ENCODE assay signal across 10 mouse cellular contexts in genomic region chr5:99708706-99709105, GRCm38 (mm10). TPM values are rescaled to one million over a fixed set of nuclear protein-coding genes. Genes with fewer than 3 reads are reported as not detected.
DNase-seq lines count a peak whose midpoint lies in the region; ATAC-seq and TF ChIP-seq lines count a peak whose summit lies in the region.
"Had no signal": no experiment of that assay in that cellular context is flagged by ENCODE, and none has a peak within 500 bp of the region (broad histone marks: within the 10 kb centered on the region; RNA-seq: fewer than 3 reads in every experiment).

No protein-coding gene starts in this region.

- no peak overlapping the region for H3K9ac ChIP-seq in midbrain, embryonic 11.5 days (ENCODE audit: low read length)
- H3K9ac ChIP-seq in midbrain, embryonic 13.5 days (replicated peaks) = no peak overlapping the region

- H3K4me2 ChIP-seq in midbrain, embryonic 11.5 days = no peak overlapping the region
- no peak overlapping the region for H3K4me2 ChIP-seq in midbrain, embryonic 13.5 days (replicated peaks)

- TF ChIP-seq POLR2A in cerebellum, adult 2 months (IDR thresholded peaks at IDR 0.05; ENCODE audit: borderline replicate concordance, insufficient read depth, low read length) = no peak

- H3K4me1 ChIP-seq in midbrain, embryonic 11.5 days (ENCODE audit: control insufficient read depth, insufficient read depth, low read length) = no peaks in the 10 kb centered on the region
- H3K4me1 ChIP-seq in midbrain, embryonic 13.5 days (replicated peaks) = peaks cover under 1% of the 10 kb centered on the region
- H3K4me1 ChIP-seq in cerebellum, adult 2 months (ENCODE audit: control insufficient read depth, insufficient read depth, low read length) = no peaks in the 10 kb centered on the region; the same call in 1 of the 2 replicates

- H3K27me3 ChIP-seq in midbrain, embryonic 11.5 days (ENCODE audit: control insufficient read depth, insufficient read depth, low read length) = no peaks in the 10 kb centered on the region; the same call in 1 of the 2 replicates
- no peaks in the 10 kb centered on the region for H3K27me3 ChIP-seq in midbrain, embryonic 13.5 days
- H3K27me3 ChIP-seq in cerebellum, adult 2 months (ENCODE audit: control insufficient read depth, insufficient read depth, low read length) = no peaks in the 10 kb centered on the region

- TF ChIP-seq CTCF in gastrocnemius, adult 2 months (IDR thresholded peaks at IDR 0.05) = peak; percentile 51
- peak; percentile 57; the same call in 1 of the 2 replicates for TF ChIP-seq CTCF in cerebellum, adult 2 months (IDR thresholded peaks at IDR 0.05; ENCODE audit: borderline replicate concordance, insufficient read depth, low read depth, low read length)

- DNase-seq in gastrocnemius, adult 2 months = no peak
- DNase-seq in gastrocnemius, adult 8-10 months (ENCODE audit: low spot score in 2 of 2) = no peak
- peak; percentile 85 for DNase-seq in midbrain, embryonic 11.5 days (ENCODE audit: low spot score, missing footprints)
- peak in 1 of 2 experiments; percentile 35 for DNase-seq in cerebellum, adult 2 months
- DNase-seq in lung, postnatal 36 days = peak; percentile 41
- DNase-seq in layer of hippocampus, postnatal 10 days (ENCODE audit: low spot score in 2 of 2) = no peak
- no peak for DNase-seq in ovary, postnatal 10 days (ENCODE audit: low spot score)
- DNase-seq: spleen, adult 18-20 months had no signal

- 40% methylated on average over 6 of the region's 6 CpGs for WGBS in midbrain, embryonic 11.5 days
- 38% methylated on average over 6 of the region's 6 CpGs for WGBS in midbrain, embryonic 13.5 days
- 54% methylated on average over 6 of the region's 6 CpGs for WGBS in cerebellum, adult 2 months

- ATAC-seq in midbrain, embryonic 11.5 days (ENCODE audit: low FRiP score) = no peak
- ATAC-seq in midbrain, embryonic 13.5 days = no peak

- intact Hi-C loops in gastrocnemius, adult 2 months (cut with DNase I) = no loop called here

- no peaks in the 10 kb centered on the region for H3K9me3 ChIP-seq in midbrain, embryonic 11.5 days (ENCODE audit: control insufficient read depth, low read length)
- no peaks in the 10 kb centered on the region for H3K9me3 ChIP-seq in midbrain, embryonic 13.5 days

- H3K27ac ChIP-seq in gastrocnemius, adult 2 months = no peak overlapping the region
- H3K27ac ChIP-seq in midbrain, embryonic 11.5 days (ENCODE audit: low read depth, low read length) = no peak overlapping the region
- no peak overlapping the region for H3K27ac ChIP-seq in midbrain, embryonic 13.5 days
- no peak overlapping the region for H3K27ac ChIP-seq in cerebellum, adult 2 months (ENCODE audit: insufficient read depth, low read length)

- H3K36me3 ChIP-seq in midbrain, embryonic 11.5 days (ENCODE audit: control insufficient read depth, insufficient read depth, low read length) = no peaks in the 10 kb centered on the region
- H3K36me3 ChIP-seq in midbrain, embryonic 13.5 days = no peaks in the 10 kb centered on the region

- H3K4me3 ChIP-seq in gastrocnemius, adult 2 months = no peak overlapping the region
- no peak overlapping the region for H3K4me3 ChIP-seq in midbrain, embryonic 11.5 days (ENCODE audit: low read depth, low read length)
- H3K4me3 ChIP-seq in midbrain, embryonic 13.5 days (replicated peaks) = no peak overlapping the region
- no peak overlapping the region for H3K4me3 ChIP-seq in cerebellum, adult 2 months (replicated peaks; ENCODE audit: insufficient read depth, low read depth, low read length)
- H3K4me3 ChIP-seq: erythroblast, embryonic 14.5 days had no signal

RNA-seq across cellular contexts. Expression of gene Rasgef1b, which starts 20.2 kb away (rescaled TPM):
- total RNA-seq in gastrocnemius, adult 2 months (2021) = under 1 TPM; 0.26 to 0.47 TPM
- total RNA-seq in gastrocnemius, adult 8-10 months (2022) = under 1 TPM in 3 of 4 experiments, not detected in 1; 0.24 to 0.36 (median 0.35) TPM
- 28.6 and 29.7 TPM in 2 replicates for polyA plus RNA-seq in midbrain, embryonic 11.5 days (2014; fragmentation: Nextera tagmentation; extraction: Ambion mirVana)
- 61.3 and 69.2 TPM in 2 replicates for polyA plus RNA-seq in midbrain, embryonic 13.5 days (2015; fragmentation: Nextera tagmentation; extraction: Ambion mirVana)
- polyA plus RNA-seq in cerebellum, adult 2 months (2012; rRNA removed) = 16.7 and 19.6 TPM in 2 replicates
- 10 to 100 TPM; 26.5 to 32.1 TPM for total RNA-seq in layer of hippocampus, postnatal 10 days (2021)

Comparison
In these comparisons a context has a peak if more than half of its experiments do, and no peak if none do; other contexts are left out.
1. DNase-seq: peak in midbrain, embryonic 11.5 days (single experiment) and lung, postnatal 36 days (single experiment); none in gastrocnemius, adult 2 months (single experiment), gastrocnemius, adult 8-10 months (0 of 2), layer of hippocampus, postnatal 10 days (0 of 2) and ovary, postnatal 10 days (single experiment).
2. RNA of gene Rasgef1b, which starts 20.2 kb away (total RNA-seq): 26.5 to 32.1 TPM in layer of hippocampus, postnatal 10 days; 0.26 to 0.47 TPM in gastrocnemius, adult 2 months and 0.24 to 0.36 TPM in gastrocnemius, adult 8-10 months; every median in the first group is over 10 times any median in the second.